Mouse (Mus musculus): Measurements from ENCODE around the gene Arhgap27. TPM values are rescaled to one million over a fixed set of nuclear protein-coding genes. Genes with fewer than 3 reads are reported as not detected.

Arhgap27 gene
- polyA plus RNA-seq, 1 experiment from 2014 or later: 3.2 TPM

DNA sequence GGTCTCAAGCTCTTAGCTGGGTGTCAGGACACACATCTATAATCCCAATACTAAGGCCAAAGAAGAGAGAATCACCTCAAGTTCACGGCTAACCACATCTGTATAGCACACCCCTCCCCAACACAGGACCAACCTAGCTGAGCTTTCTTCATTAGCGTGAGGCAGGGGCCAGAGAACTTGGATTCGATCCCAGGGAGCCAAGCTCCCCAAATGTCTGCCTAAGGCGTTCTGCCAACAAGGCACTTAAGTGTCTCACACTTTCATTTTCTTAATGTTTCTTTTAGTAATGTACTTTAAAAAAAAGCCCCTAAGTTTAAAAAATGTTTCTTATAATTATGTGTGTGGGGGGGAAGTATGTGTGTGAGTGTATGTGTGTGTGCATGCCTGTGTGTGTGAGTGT lies 42.8 kb downstream of the Arhgap27 start:
- no peak overlapping the region for H3K4me3 ChIP-seq (ENCODE audit: low read depth, low read length)
- no peak for DNase-seq
- H3K4me1 ChIP-seq (ENCODE audit: insufficient read depth): no peaks in the 10 kb centered on the region
- TF ChIP-seq CTCF (IDR thresholded peaks at IDR 0.05; ENCODE audit: low read depth) (no peak), EP300 (IDR thresholded peaks at IDR 0.05; ENCODE audit: low read depth) (no peak)
- H3K4me2 ChIP-seq (ENCODE audit: low read depth, low read length): no peak overlapping the region
- no peaks in the 10 kb centered on the region for H3K9me3 ChIP-seq (ENCODE audit: low read length)
- H3K36me3 ChIP-seq (replicated peaks; ENCODE audit: insufficient read depth, low read length): no peaks in the 10 kb centered on the region
- H3K27me3 ChIP-seq (ENCODE audit: insufficient read depth, low read length): peaks cover 2% of the 10 kb centered on the region; the same call in 1 of the 2 replicates
- no peak overlapping the region for H3K27ac ChIP-seq (ENCODE audit: low read depth)
- ATAC-seq: no peak
- no peak overlapping the region for H3K9ac ChIP-seq (replicated peaks)
- 60% methylated on average over 4 of the region's 4 CpGs for WGBS (ENCODE audit: insufficient replicate concordance)

DNA sequence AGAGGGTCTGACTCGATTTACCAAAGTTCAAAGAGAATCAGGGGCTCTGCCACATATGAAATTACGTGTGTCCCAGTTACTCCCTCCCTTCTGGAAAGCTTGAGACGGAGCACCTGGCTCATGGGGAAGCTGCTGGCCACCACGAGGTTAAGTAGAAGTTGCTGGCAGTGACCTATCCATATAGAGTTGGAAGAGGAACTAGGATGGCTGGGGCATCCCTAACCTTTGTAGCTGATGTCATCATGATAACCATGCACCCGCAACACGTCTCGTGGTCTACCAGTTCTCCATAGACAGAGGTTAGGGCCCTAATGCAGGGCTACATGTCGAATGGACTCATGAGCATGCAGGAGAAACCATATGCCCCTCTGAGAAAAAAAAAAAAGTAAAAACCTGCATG lies 43.3 kb downstream of the Arhgap27 start:
- Histone ChIP-seq H3K27ac (ENCODE audit: low read depth) (no peak overlapping the region), H3K36me3 (replicated peaks; ENCODE audit: insufficient read depth, low read length) (no peaks in the 10 kb centered on the region), H3K9ac (replicated peaks) (no peak overlapping the region), H3K4me1 (ENCODE audit: insufficient read depth) (peaks cover under 1% of the 10 kb centered on the region; the same call in 1 of the 2 replicates), H3K4me3 (ENCODE audit: low read depth, low read length) (no peak overlapping the region), H3K4me2 (ENCODE audit: low read depth, low read length) (no peak overlapping the region), H3K9me3 (ENCODE audit: low read length) (no peaks in the 10 kb centered on the region), H3K27me3 (ENCODE audit: insufficient read depth, low read length) (peaks cover 2% of the 10 kb centered on the region; the same call in 1 of the 2 replicates)
- ATAC-seq (no peak), DNase-seq (no peak)
- 53% methylated on average over 8 of the region's 8 CpGs for WGBS (ENCODE audit: insufficient replicate concordance)
- TF ChIP-seq CTCF (IDR thresholded peaks at IDR 0.05; ENCODE audit: low read depth): no peak
- no peak for TF ChIP-seq EP300 (IDR thresholded peaks at IDR 0.05; ENCODE audit: low read depth)

DNA sequence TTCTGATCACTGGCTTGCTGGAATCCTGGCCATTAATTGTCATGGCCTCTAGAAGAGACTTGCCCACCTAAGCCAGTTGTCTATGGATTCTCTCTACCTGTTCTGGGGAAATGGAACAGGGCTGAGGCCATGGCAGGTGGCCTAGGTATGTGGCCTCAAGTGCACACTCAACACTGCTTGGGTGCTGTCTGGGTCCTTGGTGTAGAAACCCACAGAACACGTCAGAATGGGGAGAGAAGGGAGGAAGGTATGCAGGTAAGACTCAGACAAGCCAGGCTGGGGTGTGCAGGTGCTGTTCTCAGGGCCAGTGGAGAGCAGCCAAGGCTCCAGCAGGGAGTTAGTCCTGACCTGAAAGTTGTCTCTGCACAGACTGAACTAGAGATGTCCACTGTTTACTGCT lies 45.5 kb downstream of the Arhgap27 start:
- no peak overlapping the region for H3K4me3 ChIP-seq (ENCODE audit: low read depth, low read length)
- 71% methylated on average over 1 of the region's 1 CpGs for WGBS (ENCODE audit: insufficient replicate concordance)
- H3K4me1 ChIP-seq (ENCODE audit: insufficient read depth): peaks cover 5% of the 10 kb centered on the region; the same call in 1 of the 2 replicates
- H3K27me3 ChIP-seq (ENCODE audit: insufficient read depth, low read length): 0 out of 2 replicates have a peak, but pooled peaks cover 3% of the 10 kb centered on the region
- H3K9ac ChIP-seq (replicated peaks): no peak overlapping the region
- no peak overlapping the region for H3K27ac ChIP-seq (ENCODE audit: low read depth)
- ATAC-seq (no peak), DNase-seq (no peak)
- no peaks in the 10 kb centered on the region for H3K36me3 ChIP-seq (replicated peaks; ENCODE audit: insufficient read depth, low read length)
- no peak for TF ChIP-seq EP300 (IDR thresholded peaks at IDR 0.05; ENCODE audit: low read depth)
- no peak for TF ChIP-seq CTCF (IDR thresholded peaks at IDR 0.05; ENCODE audit: low read depth)
- no peak overlapping the region for H3K4me2 ChIP-seq (ENCODE audit: low read depth, low read length)
- H3K9me3 ChIP-seq (ENCODE audit: low read length): no peaks in the 10 kb centered on the region

DNA sequence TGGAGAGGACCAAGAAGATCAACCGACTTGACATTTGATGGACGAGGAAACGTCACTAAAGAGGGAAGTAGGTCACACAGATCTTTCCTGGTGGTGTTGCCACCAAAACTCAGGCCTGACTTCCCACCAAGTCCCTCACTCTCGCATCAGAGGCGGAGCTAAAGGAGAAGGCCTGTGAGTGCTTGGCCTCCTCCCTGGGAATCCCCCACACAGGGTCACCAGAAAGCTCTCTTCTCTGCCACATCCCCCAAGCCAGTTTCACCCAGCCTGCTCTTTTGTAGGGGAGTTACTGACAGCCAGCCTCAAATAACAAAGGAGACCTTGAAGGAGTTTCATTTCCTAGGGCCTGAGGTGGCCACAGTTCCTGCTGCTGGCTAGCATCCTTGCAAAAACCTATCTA lies 48.1 kb downstream of the Arhgap27 start:
- WGBS (ENCODE audit: insufficient replicate concordance): 40% methylated on average over 5 of the region's 5 CpGs
- TF ChIP-seq CTCF (IDR thresholded peaks at IDR 0.05; ENCODE audit: low read depth) (no peak), EP300 (IDR thresholded peaks at IDR 0.05; ENCODE audit: low read depth) (no peak)
- Histone ChIP-seq H3K4me1 (ENCODE audit: insufficient read depth) (peaks cover 5% of the 10 kb centered on the region; the same call in 1 of the 2 replicates), H3K36me3 (replicated peaks; ENCODE audit: insufficient read depth, low read length) (no peaks in the 10 kb centered on the region), H3K27me3 (ENCODE audit: insufficient read depth, low read length) (0 out of 2 replicates have a peak, but pooled peaks cover 8% of the 10 kb centered on the region), H3K27ac (ENCODE audit: low read depth) (no peak overlapping the region), H3K4me3 (ENCODE audit: low read depth, low read length) (no peak overlapping the region), H3K9ac (replicated peaks) (no peak overlapping the region), H3K9me3 (ENCODE audit: low read length) (no peaks in the 10 kb centered on the region), H3K4me2 (ENCODE audit: low read depth, low read length) (no peak overlapping the region)
- DNase-seq (no peak), ATAC-seq (no peak)

DNA sequence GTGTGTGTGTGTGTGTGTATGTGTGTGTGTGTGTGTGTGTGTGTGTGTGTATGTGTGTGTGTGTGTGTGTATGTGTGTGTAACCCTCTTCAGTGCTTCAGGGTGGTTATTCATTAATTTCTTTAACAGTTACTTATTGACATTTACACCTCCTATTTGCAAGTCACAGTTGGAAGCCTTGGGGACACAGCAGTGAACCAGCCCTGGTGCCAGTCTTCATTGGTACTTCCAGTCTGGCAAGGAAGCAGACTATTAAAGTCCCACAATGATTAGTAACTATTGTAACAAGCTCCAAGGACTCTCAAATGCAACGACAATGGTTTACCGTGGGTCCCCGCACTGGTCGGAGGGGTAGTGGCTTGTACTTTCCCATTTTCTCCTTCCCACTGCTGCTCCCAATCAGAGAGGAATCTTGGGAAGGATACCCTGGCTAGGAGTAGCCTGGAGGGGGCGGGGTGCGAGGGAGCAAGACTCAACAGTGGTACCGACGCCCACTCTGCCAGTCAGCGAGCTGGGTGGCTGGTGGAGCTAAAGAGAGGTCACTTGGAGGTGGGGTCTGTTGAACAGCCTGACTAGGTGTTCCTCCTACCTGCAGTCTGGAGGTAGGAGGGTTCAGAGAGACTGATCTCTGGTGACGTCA lies 48.6 kb downstream of the Arhgap27 start:
- peaks cover 5% of the 10 kb centered on the region; the same call in 1 of the 2 replicates for H3K4me1 ChIP-seq (ENCODE audit: insufficient read depth)
- H3K9me3 ChIP-seq (ENCODE audit: low read length): no peaks in the 10 kb centered on the region
- ATAC-seq: 0 out of 2 replicates have a peak, but pooled peaks have one; percentile 35
- no peaks in the 10 kb centered on the region for H3K36me3 ChIP-seq (replicated peaks; ENCODE audit: insufficient read depth, low read length)
- no peak overlapping the region for H3K4me2 ChIP-seq (ENCODE audit: low read depth, low read length)
- WGBS (ENCODE audit: insufficient replicate concordance): 61% methylated on average over 10 of the region's 10 CpGs
- no peak overlapping the region for H3K4me3 ChIP-seq (ENCODE audit: low read depth, low read length)
- no peak for DNase-seq
- 0 out of 2 replicates have a peak, but pooled peaks cover 8% of the 10 kb centered on the region for H3K27me3 ChIP-seq (ENCODE audit: insufficient read depth, low read length)
- no peak for TF ChIP-seq EP300 (IDR thresholded peaks at IDR 0.05; ENCODE audit: low read depth)
- no peak for TF ChIP-seq CTCF (IDR thresholded peaks at IDR 0.05; ENCODE audit: low read depth)
- no peak overlapping the region for H3K27ac ChIP-seq (ENCODE audit: low read depth)
- no peak overlapping the region for H3K9ac ChIP-seq (replicated peaks)

DNA sequence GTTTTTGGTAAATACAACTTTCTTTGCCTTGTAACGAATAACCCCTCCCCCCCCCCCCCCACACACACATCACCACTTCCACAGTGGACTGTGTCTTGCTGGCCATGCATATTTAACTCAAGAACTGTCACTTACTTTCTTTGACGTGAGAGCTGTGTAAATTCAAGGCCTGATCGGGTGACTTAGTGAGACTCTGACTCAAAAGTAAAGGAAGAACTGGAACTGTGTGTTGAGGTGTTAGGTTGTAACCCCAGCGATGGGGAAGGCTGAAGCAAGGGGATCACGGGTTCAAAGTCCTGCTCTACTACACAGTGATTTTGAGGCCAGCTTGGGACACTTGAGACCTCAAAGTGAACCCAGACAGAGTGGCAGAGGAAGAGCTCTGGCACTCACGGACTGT lies 50.0 kb downstream of the Arhgap27 start:
- Histone ChIP-seq H3K27ac (ENCODE audit: low read depth) (no peak overlapping the region), H3K9me3 (ENCODE audit: low read length) (no peaks in the 10 kb centered on the region), H3K36me3 (replicated peaks; ENCODE audit: insufficient read depth, low read length) (no peaks in the 10 kb centered on the region), H3K4me1 (ENCODE audit: insufficient read depth) (peaks cover 5% of the 10 kb centered on the region; the same call in 1 of the 2 replicates), H3K9ac (replicated peaks) (no peak overlapping the region), H3K27me3 (ENCODE audit: insufficient read depth, low read length) (0 out of 2 replicates have a peak, but pooled peaks cover 8% of the 10 kb centered on the region), H3K4me3 (ENCODE audit: low read depth, low read length) (no peak overlapping the region), H3K4me2 (ENCODE audit: low read depth, low read length) (no peak overlapping the region)
- DNase-seq (no peak), ATAC-seq (no peak)
- TF ChIP-seq EP300 (IDR thresholded peaks at IDR 0.05; ENCODE audit: low read depth) (no peak), CTCF (IDR thresholded peaks at IDR 0.05; ENCODE audit: low read depth) (no peak)
- 69% methylated on average over 6 of the region's 6 CpGs for WGBS (ENCODE audit: insufficient replicate concordance)
